Mouse (Mus musculus) MN1 (cell line): ENCODE measurements around the gene Rspry1.

ENCODE experiments used
- DNase-seq: peaks from one replicate; pipeline ENCODE4 v3.0.0-alpha.2; 2016; ENCODE audit warnings: low spot score

The Rspry1 gene

DNA sequence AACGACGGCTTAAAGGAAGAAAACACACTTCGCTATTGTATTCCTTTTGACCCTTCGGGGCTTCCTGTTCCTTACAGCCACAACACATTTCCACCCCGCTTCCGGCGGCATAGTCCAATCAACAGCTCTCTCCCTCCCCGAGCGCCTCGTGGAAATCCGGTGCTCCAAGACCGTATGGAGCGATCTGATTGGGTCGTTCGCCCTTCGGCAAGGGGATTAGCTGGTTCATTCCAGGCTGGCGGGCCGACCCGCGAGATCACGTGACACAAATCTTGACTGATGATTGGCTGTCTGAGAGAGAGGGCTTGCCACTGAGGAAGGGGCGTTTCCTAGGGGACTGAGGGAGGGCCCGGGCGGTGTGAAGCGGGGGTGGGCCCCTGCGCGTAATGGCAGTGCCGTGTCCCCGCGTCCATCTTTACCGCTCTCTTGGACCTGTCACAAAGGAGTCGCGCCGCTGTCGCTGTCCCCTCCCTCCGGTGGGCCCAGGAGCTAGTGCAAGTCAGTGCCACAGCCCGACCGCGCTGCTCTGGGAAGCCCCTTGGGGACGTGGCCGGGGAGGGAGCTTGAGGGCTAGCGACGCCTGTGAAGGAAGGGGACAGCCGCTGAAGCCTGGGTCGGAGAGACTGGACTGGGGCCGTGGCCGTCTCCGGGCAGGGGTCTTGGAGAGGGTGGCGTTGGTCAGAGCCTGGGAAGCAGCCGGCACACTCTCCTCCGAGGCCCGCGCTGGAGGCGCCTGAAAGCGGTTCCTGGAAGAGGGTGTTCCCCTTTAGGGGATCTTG lies at the start of gene Rspry1, which contains the start of gene Fam192a:
Gene Rspry1 (plus strand): TSS at position 331 of the 779 bp plus-strand sequence.
Gene Fam192a (minus strand): TSS at position 391 of the 779 bp plus-strand sequence.
- peak; percentile 100 for DNase-seq

DNA sequence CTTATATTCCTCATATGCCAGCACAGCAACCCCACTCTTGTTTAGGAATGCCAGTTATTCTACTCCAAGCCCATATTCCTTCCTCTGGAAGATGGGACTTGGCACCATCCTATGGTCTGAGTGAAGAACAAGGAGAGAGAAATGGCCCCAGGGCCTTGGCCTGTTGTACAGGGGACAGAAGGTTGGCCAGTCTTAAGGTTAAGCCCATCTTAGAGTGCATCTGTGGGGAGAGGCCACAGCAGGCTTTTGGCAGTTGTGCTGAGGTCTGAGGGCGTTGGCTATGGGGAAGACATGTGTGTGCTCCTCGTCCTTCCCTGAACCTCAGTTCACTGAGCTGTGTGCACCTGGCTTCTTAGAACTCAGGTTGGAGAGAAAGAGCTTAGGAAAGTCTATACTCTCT lies 49.0 kb upstream of the Rspry1 start:
- DNase-seq = no peak

DNA sequence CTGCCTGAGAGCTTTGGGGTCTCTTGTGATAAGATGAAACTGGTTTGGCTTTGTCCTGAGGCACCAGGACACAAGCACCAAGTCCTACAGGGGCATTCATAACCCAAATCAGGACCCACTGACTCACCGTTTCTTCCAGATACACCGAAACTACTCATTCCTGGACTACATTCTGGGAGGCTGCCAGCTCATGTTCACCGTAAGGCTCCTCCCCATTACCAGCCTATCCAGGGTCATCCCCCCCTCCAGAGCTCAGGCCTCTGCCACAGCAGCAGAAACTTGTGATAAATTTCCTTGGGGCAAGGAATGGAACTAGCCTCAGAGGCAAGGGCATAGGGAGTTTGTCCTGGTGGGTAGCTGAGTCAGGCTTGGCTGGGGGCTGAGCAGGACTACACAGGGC lies 44.5 kb upstream of the Rspry1 start:
- peak; percentile 37 for DNase-seq

DNA sequence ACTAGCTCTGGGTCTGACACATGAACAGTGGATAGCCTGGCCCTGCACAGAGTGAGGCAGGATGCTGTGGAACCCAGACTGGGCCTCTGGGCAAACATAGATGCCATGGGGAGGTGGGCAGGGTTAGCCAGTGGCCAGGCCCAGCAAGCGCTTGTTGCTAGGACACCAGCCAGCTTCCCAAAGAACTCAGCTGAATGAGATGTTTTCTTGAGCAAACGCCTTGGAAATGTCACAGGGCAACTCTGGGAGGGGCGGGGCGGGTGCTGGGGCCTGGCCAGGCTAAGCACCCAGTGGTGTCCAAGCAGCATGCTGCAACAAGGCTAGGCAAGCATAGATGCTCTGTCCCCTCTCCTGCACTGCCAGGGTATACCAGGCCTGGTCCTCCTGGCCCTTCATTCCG lies 40.5 kb upstream of the Rspry1 start:
- no peak for DNase-seq

DNA sequence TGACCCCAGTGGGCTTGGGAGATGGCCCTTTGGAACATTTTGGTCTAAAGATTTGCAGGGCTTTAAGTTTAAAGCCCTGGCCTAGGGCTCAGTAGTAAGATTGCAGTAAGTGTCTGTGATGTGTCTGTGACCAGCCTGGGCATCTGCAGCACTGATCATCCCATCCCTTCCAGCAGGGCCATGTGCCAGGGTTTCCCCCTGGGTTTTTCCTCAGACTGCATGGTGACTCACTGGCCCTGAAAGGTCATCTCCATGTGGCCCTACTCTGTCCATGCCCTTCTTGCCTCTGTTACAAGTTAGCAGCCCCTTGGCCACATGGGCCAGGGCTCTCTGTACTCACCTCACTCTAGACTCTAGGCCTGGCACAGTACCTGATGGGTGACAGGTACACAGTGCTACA lies 37.3 kb upstream of the Rspry1 start:
- DNase-seq = peak; percentile 50

DNA sequence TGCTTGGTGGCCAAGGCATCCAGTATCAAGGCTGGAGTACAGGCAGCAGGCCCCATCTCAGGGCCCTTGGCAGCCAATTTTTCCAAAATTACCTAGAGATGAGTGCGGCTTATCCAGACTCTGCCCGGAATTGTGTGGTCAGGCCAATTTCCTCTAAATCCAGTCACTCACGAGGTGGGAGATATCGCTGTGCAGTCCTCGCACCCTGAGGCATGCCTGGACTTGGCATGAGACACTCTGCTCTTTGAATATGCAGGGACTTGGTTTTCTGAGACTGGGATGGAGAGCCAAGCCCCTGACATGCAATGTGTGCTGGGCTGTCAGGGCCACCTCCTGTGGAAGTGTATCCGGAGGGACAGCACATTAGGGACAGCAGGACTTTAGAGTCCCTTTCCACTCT lies 35.7 kb upstream of the Rspry1 start:
- DNase-seq = no peak

DNA sequence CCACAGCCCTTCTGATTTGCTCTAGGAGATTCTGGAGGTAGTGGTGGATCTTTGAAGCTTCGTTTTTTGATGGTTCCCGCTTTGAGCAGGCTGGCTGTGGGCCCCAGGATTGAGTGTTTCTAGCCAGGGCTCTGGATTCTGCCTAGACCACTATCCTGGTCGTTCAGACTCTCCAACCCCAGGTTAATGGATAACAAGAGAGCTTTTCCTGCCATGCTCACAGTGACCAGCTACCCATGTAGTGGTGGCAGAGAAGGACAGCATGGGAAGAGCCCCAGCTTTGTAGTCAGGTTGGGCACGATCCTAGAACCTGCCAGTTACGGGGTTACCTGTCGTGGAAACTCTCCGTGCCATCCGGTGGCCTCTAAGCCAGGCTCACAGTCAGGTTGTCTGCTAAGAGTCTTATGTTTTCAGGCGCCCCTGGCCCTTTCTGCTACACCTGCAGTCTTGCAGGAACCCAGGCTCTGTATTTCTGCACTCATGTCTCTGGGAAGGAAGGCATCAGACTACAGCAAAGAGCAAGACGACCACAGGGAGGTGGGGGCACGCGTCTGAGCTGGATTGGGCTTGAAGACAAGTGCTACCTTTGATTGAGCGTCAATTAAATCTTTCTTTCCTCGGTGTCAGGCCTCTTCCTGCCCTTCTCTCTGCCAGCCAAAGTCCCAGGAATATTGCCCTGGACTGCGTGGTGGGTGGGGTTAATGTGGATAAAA lies 35.1 kb upstream of the Rspry1 start:
- no peak for DNase-seq

DNA sequence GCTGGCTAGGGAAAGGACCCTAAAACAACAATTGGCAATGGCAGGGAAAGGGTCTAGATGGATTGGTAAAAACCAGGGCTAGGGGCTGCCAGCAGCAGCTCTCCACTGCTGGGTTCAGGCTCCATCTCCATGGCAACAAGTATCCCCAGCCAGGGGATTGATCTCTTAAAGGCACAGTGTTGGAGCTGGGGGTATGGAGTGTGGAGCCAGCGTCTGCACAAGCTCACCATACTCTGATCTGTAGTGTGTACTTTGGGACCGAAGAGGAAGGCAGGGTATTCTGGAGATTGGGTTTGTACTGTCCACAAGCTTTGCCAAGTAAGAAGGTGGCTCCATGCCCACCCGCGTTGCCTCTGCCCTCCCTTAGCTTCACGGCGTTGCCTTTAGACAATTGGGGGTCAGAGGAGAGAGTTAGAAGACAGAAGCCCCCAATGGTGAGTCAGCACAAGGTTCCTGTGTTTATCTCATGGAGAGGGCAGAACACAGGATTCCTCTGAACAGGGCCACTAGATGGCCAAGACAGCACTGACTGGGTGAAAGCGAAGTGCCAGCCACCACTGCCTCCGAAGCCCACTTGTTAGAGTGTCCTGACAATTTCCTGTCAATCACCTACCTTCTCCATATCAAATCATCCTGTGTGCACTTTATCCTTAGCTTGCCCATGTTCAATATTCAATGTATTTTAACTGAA lies 34.4 kb upstream of the Rspry1 start:
- DNase-seq = no peak

DNA sequence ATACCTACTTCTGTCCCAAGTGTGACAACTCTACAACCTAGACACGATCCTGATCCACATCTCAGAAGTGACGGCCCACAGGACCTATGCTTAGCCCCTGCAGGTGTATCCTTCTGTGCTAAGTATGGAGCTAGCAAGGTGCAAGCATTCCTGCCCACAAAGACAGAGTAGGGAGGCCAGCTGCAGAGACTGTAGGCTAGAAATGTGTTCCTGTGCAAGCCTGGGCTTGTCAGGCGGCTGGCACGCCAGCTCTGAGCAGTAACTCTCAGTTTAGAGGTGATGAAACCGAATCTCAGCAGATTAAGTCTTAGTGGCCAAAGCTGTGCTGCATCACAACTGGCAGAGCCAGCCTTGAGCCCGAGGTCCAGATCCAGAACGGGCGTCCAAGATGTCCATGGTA lies 33.6 kb upstream of the Rspry1 start:
- no peak for DNase-seq

DNA sequence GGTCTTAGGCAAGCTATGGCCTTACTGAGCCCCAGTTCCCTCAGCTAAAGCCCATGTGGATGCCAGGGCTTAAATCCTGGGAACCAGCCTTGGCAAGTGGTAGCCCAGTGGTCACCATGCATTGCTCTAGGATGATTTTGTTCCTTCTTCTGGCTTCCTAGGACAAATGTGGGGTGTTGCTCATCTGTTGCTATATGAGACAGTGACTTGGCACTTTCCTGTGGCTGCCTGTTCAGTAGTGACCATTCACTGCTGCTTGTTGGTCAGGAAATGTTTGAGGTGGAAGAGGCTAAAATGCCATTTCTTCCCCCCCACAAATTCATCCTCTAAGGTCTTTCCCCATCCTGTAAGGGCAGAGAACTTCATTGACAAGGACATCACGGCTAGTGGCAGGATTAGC lies 32.3 kb upstream of the Rspry1 start:
- DNase-seq = no peak

DNA sequence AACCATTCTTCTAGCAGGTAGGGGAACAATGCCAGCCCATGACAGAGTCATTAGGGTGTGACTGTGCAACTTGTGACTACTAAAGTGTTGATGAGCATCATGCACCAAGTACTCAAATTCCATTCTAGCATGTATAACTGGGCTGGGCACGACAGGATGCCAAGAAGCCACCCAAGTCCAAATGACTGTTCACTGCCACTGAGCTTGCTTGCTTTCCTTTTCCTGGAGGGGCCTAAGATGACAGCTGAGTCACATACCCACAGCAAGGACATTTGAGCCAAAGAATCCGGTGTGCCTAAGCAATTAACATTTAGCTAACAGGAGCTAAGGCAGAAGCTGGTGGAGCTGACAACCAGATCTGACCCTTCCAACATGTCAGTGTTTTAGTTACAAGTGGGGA lies 29.8 kb upstream of the Rspry1 start:
- DNase-seq = no peak

DNA sequence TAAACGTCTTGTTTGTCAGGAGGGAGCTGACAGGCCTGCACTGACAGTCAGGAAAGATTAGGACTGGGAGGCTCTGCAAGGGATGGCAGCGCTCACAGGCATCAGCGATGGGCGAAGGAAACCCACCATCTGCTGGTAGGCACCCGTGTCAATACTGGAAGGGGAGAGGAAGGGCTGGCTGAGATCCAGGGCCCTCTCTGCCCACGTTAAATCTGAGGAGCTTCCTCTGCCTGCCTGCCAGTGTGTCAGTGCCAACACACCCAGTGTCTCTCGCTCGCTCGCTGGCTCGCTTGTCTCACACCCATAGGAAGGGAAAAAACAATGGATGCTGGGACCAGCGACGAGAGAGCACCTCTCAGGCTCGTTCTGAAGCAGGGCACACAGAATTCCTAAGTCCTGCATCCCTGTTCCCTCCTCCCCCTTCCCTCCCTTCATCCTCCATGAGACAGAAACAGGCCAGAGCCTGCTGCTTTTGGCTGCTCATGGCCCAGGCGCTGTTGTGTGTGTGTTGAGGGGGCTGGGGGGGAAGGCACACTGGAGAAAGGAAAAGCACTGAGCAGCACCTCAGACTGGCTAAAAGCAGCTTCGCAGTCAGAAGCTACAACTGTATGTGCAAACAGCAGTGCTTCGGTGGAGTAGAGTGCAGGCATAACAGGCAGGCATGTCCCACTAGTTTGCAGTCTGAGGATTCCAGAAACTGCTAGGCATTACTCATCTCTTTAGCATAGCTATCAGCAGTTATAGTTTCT lies 27.4 kb upstream of the Rspry1 start:
- DNase-seq = no peak

DNA sequence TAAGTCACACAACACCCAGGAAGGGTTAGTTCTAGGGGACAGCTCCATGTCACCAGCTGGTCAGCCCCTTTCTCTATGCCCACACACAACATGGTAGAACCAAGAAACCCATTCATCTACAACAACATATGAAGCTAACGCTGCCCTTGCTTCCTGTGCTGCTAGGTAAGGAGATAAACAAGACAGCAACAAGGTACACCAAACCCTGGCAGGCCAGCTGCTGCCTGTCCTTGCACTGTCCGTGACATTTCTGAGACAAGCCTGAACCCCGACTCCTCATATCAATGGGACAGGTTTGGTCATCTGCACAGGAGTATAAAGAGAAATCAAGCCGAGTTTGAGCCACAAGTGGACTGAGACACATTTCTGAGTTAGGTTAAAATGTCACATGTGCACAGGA lies 26.6 kb upstream of the Rspry1 start:
- no peak for DNase-seq

DNA sequence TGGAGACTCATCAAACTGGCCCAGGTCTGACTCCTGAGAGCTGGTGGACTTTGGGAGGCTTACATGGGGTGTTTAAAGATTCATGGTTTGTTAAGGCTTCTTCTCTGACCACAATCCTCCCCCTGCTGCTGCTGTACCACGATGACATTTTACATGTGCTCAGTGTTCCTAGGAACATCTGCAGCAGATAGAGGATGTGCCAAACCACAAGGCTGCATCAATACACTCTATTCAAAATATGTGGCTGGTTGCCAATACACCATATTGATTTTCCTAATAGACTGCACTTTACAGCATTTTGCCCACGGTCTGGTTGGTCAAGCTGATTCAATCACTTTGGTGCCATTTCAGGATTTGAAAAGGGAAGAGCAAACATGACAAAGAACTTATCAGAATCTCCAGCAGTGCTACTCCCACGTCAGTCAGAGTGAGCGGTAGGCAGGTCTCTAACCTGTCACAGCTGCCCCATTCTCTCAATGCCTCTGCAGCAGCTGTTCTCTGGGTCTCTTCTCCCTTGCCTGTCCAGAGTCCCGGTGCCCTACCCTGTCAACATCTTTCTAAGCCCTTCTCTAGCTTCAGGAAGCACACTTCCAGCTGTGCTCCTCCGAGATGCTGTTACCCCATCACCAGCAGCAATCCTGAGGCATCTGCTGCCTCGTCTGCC lies 19.8 kb upstream of the Rspry1 start:
- peak; percentile 72 for DNase-seq

DNA sequence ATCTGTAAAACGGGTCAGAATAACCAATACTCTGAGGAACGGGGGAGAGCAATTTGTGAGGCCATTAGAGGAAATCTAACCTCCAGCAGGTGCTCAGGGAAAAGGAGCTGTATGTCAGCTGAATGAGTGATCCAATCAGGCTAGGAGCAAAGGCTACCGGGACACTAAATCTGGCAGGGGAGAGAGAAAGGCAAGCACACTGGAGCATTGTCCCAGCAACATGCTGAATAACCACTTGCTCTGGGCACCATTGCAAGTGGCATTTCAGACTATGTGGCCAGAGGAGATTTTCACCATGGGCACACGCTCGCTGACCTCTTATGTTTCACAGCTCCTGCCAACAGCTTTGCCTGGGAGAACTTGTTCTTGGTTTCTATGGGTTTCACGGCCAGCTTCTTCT lies 19.2 kb upstream of the Rspry1 start:
- DNase-seq = no peak

DNA sequence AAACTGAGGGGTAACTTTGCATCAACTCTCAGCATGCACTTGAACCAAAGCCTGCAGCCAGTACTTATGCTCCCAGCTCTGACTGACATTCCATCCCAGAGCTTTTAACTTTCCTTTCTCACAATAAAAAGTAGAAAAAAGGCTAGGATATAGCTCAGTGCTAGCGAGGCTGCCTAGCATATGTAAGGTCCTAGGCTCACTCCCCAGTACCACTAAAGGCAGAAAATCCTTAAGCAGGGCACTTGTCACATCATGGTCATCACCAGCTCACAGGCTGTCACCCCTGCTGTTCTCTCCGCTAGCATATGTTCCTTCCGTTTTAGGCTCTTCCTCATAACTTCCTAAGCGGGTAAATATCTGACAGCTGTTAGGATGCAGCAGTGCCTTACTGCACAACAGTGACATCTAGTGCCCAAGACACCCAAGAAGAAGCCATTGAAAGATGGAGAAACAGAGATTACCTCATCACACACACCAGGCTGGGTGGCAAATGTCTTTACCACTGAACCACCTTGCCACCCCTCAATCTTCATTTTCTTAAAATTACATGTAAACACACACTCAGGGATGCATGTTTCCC lies 17.4 kb upstream of the Rspry1 start:
- peak; percentile 63 for DNase-seq

DNA sequence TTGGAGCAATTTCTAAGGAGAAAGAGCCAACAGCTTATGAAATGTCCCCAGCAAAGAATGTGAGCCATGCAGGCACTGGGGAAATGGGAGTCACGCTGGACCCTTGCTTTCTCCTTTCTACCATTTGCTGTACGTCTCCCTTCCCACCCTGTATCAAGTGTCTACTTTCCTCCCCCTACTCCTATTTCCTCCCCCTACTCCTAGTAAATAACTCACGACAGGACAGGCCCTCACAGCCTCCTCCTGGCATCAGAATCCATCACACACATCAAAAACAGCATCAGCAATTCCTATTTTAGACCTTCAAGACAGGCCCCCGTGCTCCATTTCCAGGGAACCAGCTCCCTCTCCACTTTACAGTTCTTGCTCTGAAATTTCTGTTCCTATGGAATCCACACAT lies 10.0 kb upstream of the Rspry1 start:
- no peak for DNase-seq

DNA sequence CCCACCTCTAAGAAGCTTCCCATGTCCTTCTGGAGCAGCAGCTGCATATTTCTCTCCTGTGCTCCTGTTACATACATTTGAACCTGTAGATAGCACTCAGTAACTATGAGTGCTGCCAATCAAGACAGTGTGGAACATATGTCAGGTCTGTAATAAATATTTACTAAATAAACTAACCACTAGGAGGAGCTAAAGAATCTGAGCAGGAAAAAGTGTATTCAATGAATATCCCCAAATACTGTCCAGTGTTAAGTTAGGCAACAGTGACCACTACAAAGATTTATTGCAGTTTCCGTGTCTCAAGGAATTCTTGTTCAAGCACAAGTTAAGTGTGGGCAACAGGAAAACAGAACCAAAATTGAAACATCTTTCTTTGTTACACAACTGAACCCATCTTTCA lies 7.5 kb upstream of the Rspry1 start:
- DNase-seq = peak; percentile 64

DNA sequence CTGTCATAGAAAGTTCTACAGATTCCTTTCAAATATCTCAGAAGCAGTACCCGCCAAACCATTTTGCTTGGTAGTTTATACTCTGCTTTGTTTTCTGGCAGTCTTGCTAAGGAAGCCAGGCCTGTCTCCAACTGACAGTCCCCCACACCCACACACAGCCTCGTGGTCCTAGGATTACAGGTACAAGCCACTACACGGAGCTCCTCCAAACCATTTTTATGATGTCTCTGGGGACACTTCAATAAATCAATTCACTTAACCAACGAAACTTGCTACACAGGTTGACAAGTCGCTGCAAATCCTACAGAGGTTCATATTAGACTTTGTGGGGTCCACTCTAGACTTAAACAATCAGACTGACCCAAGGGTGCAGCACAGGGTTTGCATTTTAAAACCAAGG lies 1.3 kb upstream of the Rspry1 start:
- peak; percentile 34 for DNase-seq

DNA sequence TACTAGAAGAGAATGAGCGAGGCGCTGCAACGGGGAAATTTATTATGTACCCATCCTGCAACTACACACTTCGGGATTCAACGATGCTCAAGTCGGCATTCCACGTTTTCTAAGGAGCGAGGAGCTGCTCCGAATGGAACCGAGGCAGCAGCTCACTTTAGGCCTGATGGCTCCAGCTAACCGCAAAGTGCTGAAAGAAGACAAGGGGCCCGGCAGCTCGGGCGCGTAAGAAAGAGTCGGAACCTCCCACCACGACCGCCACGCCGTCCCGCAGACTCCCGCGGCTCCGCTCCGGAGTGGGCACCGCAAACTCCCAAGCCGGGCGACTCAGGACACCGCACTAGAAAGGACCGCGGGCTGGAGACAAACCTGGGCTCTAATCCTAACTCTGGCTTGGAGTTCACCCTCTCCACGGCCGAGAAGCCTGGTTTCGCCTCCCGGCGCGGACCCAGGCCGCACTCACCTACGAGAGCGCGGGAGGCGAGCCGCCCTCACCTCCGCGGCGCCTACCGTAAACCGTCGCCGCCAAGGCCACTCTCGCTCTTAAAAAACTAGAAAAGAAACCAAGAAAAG lies 617 bp upstream of the Rspry1 start:
- DNase-seq = peak; percentile 49
